Mouse (Mus musculus): Measurements from ENCODE around the gene Hesx1. TPM values are rescaled to one million over a fixed set of nuclear protein-coding genes. Genes with fewer than 3 reads are reported as not detected.

The Hesx1 gene
- total RNA-seq, 2 experiments from 2014 or later = not detected

GRCm38 (mm10) chr14:27050560-27051510 lies 56.6 kb downstream of the Hesx1 start:
- no peak for DNase-seq (ENCODE audit: extremely low spot score in 1 of 2, low spot score in 1 of 2)

GRCm38 (mm10) chr14:27051511-27051895 lies 57.3 kb downstream of the Hesx1 start:
- DNase-seq (ENCODE audit: extremely low spot score in 1 of 2, low spot score in 1 of 2) = no peak

Other genes starting within 250 kb of the Hesx1 start
- not detected for gene Asb14, start 99.9 kb upstream of the Hesx1 start, total RNA-seq (2021)
- 10 to 100 TPM; 57.9 to 59.0 TPM for gene Appl1, start 23.2 kb upstream of the Hesx1 start, total RNA-seq (2021)
- 1 to 10 TPM; 3.1 to 3.9 TPM for gene Il17rd, start 44.5 kb downstream of the Hesx1 start, total RNA-seq (2021)
- 10 to 100 TPM; 61.4 to 77.2 TPM for gene Arhgef3, start 120.5 kb downstream of the Hesx1 start, total RNA-seq (2021)

Data from layer of hippocampus, postnatal 25 days (tissue).